Mouse (Mus musculus) lung, postnatal 0 days (tissue): ENCODE results near the gene Vmp1.

Experiments used
- CTCF ChIP-seq: IDR thresholded peaks from 2 replicates; pipeline ENCODE4 v1.5.1; 2016; ENCODE audit warnings: antibody characterized with exemption, mild to moderate bottlenecking
- EP300 ChIP-seq: IDR thresholded peaks from 2 replicates; pipeline ENCODE4 v1.6.1; 2016; ENCODE audit warnings: antibody characterized with exemption, mild to moderate bottlenecking, control low read depth

GRCm38 (mm10) chr11:86668169-86668568 lies 15.5 kb downstream of the Vmp1 start:
- TF ChIP-seq CTCF, result no peak
- TF ChIP-seq EP300, result no peak
